Mouse (Mus musculus): Measurements from ENCODE around the gene Dmrt1. TPM values are rescaled to one million over a fixed set of nuclear protein-coding genes. Genes with fewer than 3 reads are reported as not detected.

Dmrt1 gene
- total RNA-seq (2012; rRNA removed) (not detected in 2 replicates), total RNA-seq (2014; rRNA removed) (0.24 and 0.50 TPM in 2 replicates), polyA plus RNA-seq (2012; ENCODE audit: insufficient read length, low read depth) (0.30 TPM in 1 of 2 replicates, not detected in the other)

- H3K4me3 ChIP-seq (replicated peaks in 1 of 3; ENCODE audit: low read depth in 2 of 3, low read length in 2 of 3, poor library complexity in 1 of 3) = no peak within 1 kb of the TSS
- H3K4me2 ChIP-seq (ENCODE audit: insufficient read depth, low read depth, poor library complexity, severe bottlenecking) = no peak within 1 kb of the TSS
- H3K79me2 ChIP-seq (replicated peaks; ENCODE audit: control insufficient read depth, extremely low read depth, insufficient read depth, poor library complexity, severe bottlenecking) = no peaks in the 10 kb centered on the region
- in situ Hi-C loops (cut with MboI; ENCODE audit: low pct_ligation_motif_present, low pct_unique_long_range_greater_than_20kb, low sequenced_read_pairs) (no loop called here), dilution Hi-C loops (cut with MboI; ENCODE audit: extremely low pct_ligation_motif_present, extremely low pct_unique_long_range_greater_than_20kb, low sequenced_read_pairs) (no loop called here)
- H3K36me3 ChIP-seq (replicated peaks in 1 of 2; ENCODE audit: control insufficient read depth in 1 of 2, insufficient read depth in 1 of 2, low read length in 1 of 2) = no peaks in the 10 kb centered on the region
- peaks cover 9% of the 10 kb centered on the region for H3K9me3 ChIP-seq (replicated peaks; ENCODE audit: low read length)
- H3K27me3 ChIP-seq (replicated peaks) = no peaks in the 10 kb centered on the region
- no peak within 1 kb of the TSS for H3K9ac ChIP-seq (ENCODE audit: insufficient read depth, low read depth)
- no peak for DNase-seq (ENCODE audit: extremely low read depth)
- peaks cover 0 to 26% of the 10 kb centered on the region in 2 experiments; a peak in 3 of 4 replicates for H3K4me1 ChIP-seq (ENCODE audit: control insufficient read depth in 1 of 2, insufficient read depth in 2 of 2)
- TF ChIP-seq USF1 (IDR thresholded peaks at IDR 0.05; ENCODE audit: low read depth, low read length) = no peak
- no peak for TF ChIP-seq JUND (conservative IDR thresholded peaks at IDR 0.05; ENCODE audit: low read depth, low read length)
- no peak for TF ChIP-seq MAFK (IDR thresholded peaks at IDR 0.05; ENCODE audit: insufficient replicate concordance, low read length)
- TF ChIP-seq SMC3 (IDR thresholded peaks at IDR 0.05; ENCODE audit: low read depth, low read length) = no peak
- TF ChIP-seq KAT2A (IDR thresholded peaks at IDR 0.05; ENCODE audit: insufficient replicate concordance, low read length) = no peak
- H3K27ac ChIP-seq (ENCODE audit: insufficient read depth, low read depth) = no peak within 1 kb of the TSS
These were observed at the start of gene Dmrt1 for GRCm38 (mm10) chr19:25505360-25506196. TSS of gene Dmrt1 (plus strand) at chr19:25505618.

- Histone ChIP-seq H3K27me3 (replicated peaks) (no peaks in the 10 kb centered on the region), H3K79me2 (replicated peaks; ENCODE audit: control insufficient read depth, extremely low read depth, insufficient read depth, poor library complexity, severe bottlenecking) (no peaks in the 10 kb centered on the region), H3K9me3 (replicated peaks; ENCODE audit: low read length) (peaks cover 4% of the 10 kb centered on the region), H3K4me2 (ENCODE audit: insufficient read depth, low read depth, poor library complexity, severe bottlenecking) (no peak overlapping the region), H3K36me3 (replicated peaks in 1 of 2; ENCODE audit: control insufficient read depth in 1 of 2, insufficient read depth in 1 of 2, low read length in 1 of 2) (no peaks in the 10 kb centered on the region), H3K4me1 (ENCODE audit: control insufficient read depth in 1 of 2, insufficient read depth in 2 of 2) (no peaks in the 10 kb centered on the region), H3K27ac (ENCODE audit: insufficient read depth, low read depth) (no peak overlapping the region), H3K9ac (ENCODE audit: insufficient read depth, low read depth) (no peak overlapping the region), H3K4me3 (replicated peaks in 1 of 3; ENCODE audit: low read depth in 2 of 3, low read length in 2 of 3, poor library complexity in 1 of 3) (no peak overlapping the region)
- TF ChIP-seq USF2 (conservative IDR thresholded peaks at IDR 0.05; ENCODE audit: low read depth, low read length) (no peak), MAX (IDR thresholded peaks at IDR 0.05; ENCODE audit: low read length) (no peak), ZMIZ1 (IDR thresholded peaks at IDR 0.05; ENCODE audit: low read depth, low read length) (no peak), NRF1 (IDR thresholded peaks at IDR 0.05; ENCODE audit: low read depth, low read length) (no peak), SMC3 (IDR thresholded peaks at IDR 0.05; ENCODE audit: low read depth, low read length) (no peak), MAZ (IDR thresholded peaks at IDR 0.05; ENCODE audit: low read depth, low read length) (no peak), EP300 (IDR thresholded peaks at IDR 0.05; ENCODE audit: low read length) (no peak), KAT2A (IDR thresholded peaks at IDR 0.05; ENCODE audit: insufficient replicate concordance, low read length) (no peak), IRF4 (IDR thresholded peaks at IDR 0.05; ENCODE audit: low read depth, low read length) (no peak), MEF2A (IDR thresholded peaks at IDR 0.05; ENCODE audit: borderline replicate concordance, low read depth, low read length) (no peak), ETS1 (conservative IDR thresholded peaks at IDR 0.05; ENCODE audit: low read depth, low read length) (no peak), MYC (IDR thresholded peaks at IDR 0.05; ENCODE audit: low read depth, low read length) (no peak), MAFK (IDR thresholded peaks at IDR 0.05; ENCODE audit: insufficient replicate concordance, low read length) (no peak), POLR2AphosphoS2 (IDR thresholded peaks at IDR 0.05; ENCODE audit: low read depth, low read length) (no peak), GABPA (IDR thresholded peaks at IDR 0.05; ENCODE audit: insufficient replicate concordance, low read depth, low read length) (no peak), USF1 (IDR thresholded peaks at IDR 0.05; ENCODE audit: low read depth, low read length) (no peak), ZNF384 (IDR thresholded peaks at IDR 0.05; ENCODE audit: low read depth, low read length) (no peak)
- dilution Hi-C loops (cut with MboI; ENCODE audit: extremely low pct_ligation_motif_present, extremely low pct_unique_long_range_greater_than_20kb, low sequenced_read_pairs) (no loop called here), in situ Hi-C loops (cut with MboI; ENCODE audit: low pct_ligation_motif_present, low pct_unique_long_range_greater_than_20kb, low sequenced_read_pairs) (loop anchor here (25.0 kb wide), 1 partner anchor 177 kb away; no protein-coding TSS in a partner anchor)
- DNase-seq (ENCODE audit: extremely low read depth) = no peak
These were observed 44.7 kb upstream of the Dmrt1 start for GRCm38 (mm10) chr19:25460760-25461159.
